ENCODE assay signal across 28 mouse cellular contexts in genomic region chrX:162606113-162606512, GRCm38 (mm10). TPM values are rescaled to one million over a fixed set of nuclear protein-coding genes. Genes with fewer than 3 reads are reported as not detected.
DNase-seq lines count a peak whose midpoint lies in the region; ATAC-seq and TF ChIP-seq lines count a peak whose summit lies in the region.
"Had no signal": no experiment of that assay in that cellular context is flagged by ENCODE, and none has a peak within 500 bp of the region (broad histone marks: within the 10 kb centered on the region; RNA-seq: fewer than 3 reads in every experiment).

No protein-coding gene starts in this region.

- no peaks in the 10 kb centered on the region for H3K36me3 ChIP-seq in liver, embryonic 14.5 days (replicated peaks; ENCODE audit: control insufficient read depth, insufficient read depth, low read depth)
- H3K36me3 ChIP-seq in forebrain, embryonic 10.5 days (replicated peaks): no peaks in the 10 kb centered on the region
- H3K36me3 ChIP-seq: embryonic facial prominence, embryonic 10.5 days; embryonic facial prominence, embryonic 13.5 days; heart, embryonic 15.5 days; hindbrain, embryonic 10.5 days; hindbrain, embryonic 13.5 days had no signal

- H3K9me3 ChIP-seq in liver, embryonic 14.5 days (ENCODE audit: control insufficient read depth, low read length): no peaks in the 10 kb centered on the region
- no peaks in the 10 kb centered on the region for H3K9me3 ChIP-seq in forebrain, embryonic 10.5 days
- H3K9me3 ChIP-seq: embryonic facial prominence, embryonic 10.5 days; embryonic facial prominence, embryonic 13.5 days; heart, embryonic 15.5 days; hindbrain, embryonic 10.5 days; hindbrain, embryonic 13.5 days had no signal

- H3K27me3 ChIP-seq in liver, embryonic 14.5 days (ENCODE audit: control insufficient read depth, insufficient read depth, low read length): no peaks in the 10 kb centered on the region
- H3K27me3 ChIP-seq in forebrain, embryonic 10.5 days (ENCODE audit: poor library complexity, severe bottlenecking): peaks cover 67% of the 10 kb centered on the region
- H3K27me3 ChIP-seq: heart, embryonic 15.5 days had no signal

- H3K4me1 ChIP-seq in liver, embryonic 14.5 days (replicated peaks; ENCODE audit: control insufficient read depth in 2 of 2, insufficient read depth in 2 of 2, low read length in 1 of 2): peaks cover 0 to 3% of the 10 kb centered on the region in 2 experiments; a peak in 2 of 4 replicates
- no peaks in the 10 kb centered on the region for H3K4me1 ChIP-seq in forebrain, embryonic 10.5 days
- H3K4me1 ChIP-seq: embryonic facial prominence, embryonic 10.5 days; embryonic facial prominence, embryonic 13.5 days; heart, embryonic 15.5 days; hindbrain, embryonic 10.5 days; hindbrain, embryonic 13.5 days had no signal

- 49% methylated on average over 2 of the region's 2 CpGs for WGBS in liver, embryonic 14.5 days (ENCODE audit: insufficient replicate concordance)
- 87% methylated on average over 2 of the region's 2 CpGs for WGBS in forebrain, embryonic 10.5 days

- no peak for TF ChIP-seq EP300 in liver, embryonic 14.5 days (IDR thresholded peaks at IDR 0.05; ENCODE audit: low read depth)

- no peak overlapping the region for H3K27ac ChIP-seq in liver, embryonic 14.5 days
- H3K27ac ChIP-seq in forebrain, embryonic 10.5 days: no peak overlapping the region
- H3K27ac ChIP-seq: embryonic facial prominence, embryonic 10.5 days; embryonic facial prominence, embryonic 13.5 days; gastrocnemius, adult 2 months; heart, embryonic 15.5 days; hindbrain, embryonic 10.5 days; hindbrain, embryonic 13.5 days had no signal

- no peak overlapping the region for H3K4me3 ChIP-seq in liver, embryonic 14.5 days (ENCODE audit: insufficient read depth in 1 of 2, low read depth in 2 of 2, low read length in 2 of 2)
- no peak overlapping the region for H3K4me3 ChIP-seq in forebrain, embryonic 10.5 days
- H3K4me3 ChIP-seq: embryonic facial prominence, embryonic 10.5 days; embryonic facial prominence, embryonic 13.5 days; erythroblast, embryonic 14.5 days; gastrocnemius, adult 2 months; heart, embryonic 15.5 days; hindbrain, embryonic 10.5 days; hindbrain, embryonic 13.5 days had no signal

- no peak for TF ChIP-seq CTCF in liver, embryonic 14.5 days (IDR thresholded peaks at IDR 0.05; ENCODE audit: low read depth)

- no peak for DNase-seq in liver, embryonic 14.5 days (ENCODE audit: low read depth in 3 of 3, low spot score in 3 of 3)
- DNase-seq in liver: no peak
- DNase-seq in forebrain, embryonic 10.5 days (ENCODE audit: extremely low spot score, low spot score): no peak
- no peak for DNase-seq in yolk sac, embryonic 10.5 days (ENCODE audit: low spot score)
- DNase-seq: adrenal gland, adult 8-10 months; adrenal gland, postnatal 25 days; cerebellum, adult 18-20 months; cerebellum, adult 9-10 months; cerebellum, postnatal 25 days; forebrain, postnatal 0 days; gastrocnemius, adult 2 months; gastrocnemius, postnatal 14 days; heart, adult 11 months; heart, postnatal 10 days; heart, postnatal 36 days had no signal

- no peak overlapping the region for H3K9ac ChIP-seq in liver, embryonic 14.5 days (replicated peaks)
- H3K9ac ChIP-seq: embryonic facial prominence, embryonic 13.5 days; forebrain, postnatal 0 days; heart, embryonic 15.5 days; hindbrain, embryonic 13.5 days had no signal

- no peak overlapping the region for H3K4me2 ChIP-seq in liver, embryonic 14.5 days (ENCODE audit: low read depth)
- H3K4me2 ChIP-seq: embryonic facial prominence, embryonic 13.5 days; heart, embryonic 11.5 days; heart, embryonic 15.5 days; hindbrain, embryonic 13.5 days had no signal

- ATAC-seq in liver, embryonic 14.5 days (ENCODE audit: insufficient read depth): peak; percentile 62
- ATAC-seq in erythroid progenitor cell, adult 5-6 weeks (replicated peaks; ENCODE audit: low FRiP score, poor library complexity, severe bottlenecking): peak; percentile 63; the same call in 1 of the 2 replicates
- ATAC-seq in megakaryocyte progenitor cell, adult 5-6 weeks (replicated peaks; ENCODE audit: poor library complexity): peak; percentile 29; the same call in 1 of the 2 replicates
- ATAC-seq: activated CD4-positive, CD25-positive, alpha-beta regulatory T cell, adult 4 months; CD4-positive, CD25-positive, alpha-beta regulatory T cell, adult 4 months; forebrain, embryonic 14.5 days; forebrain, postnatal 0 days; hindbrain, embryonic 16.5 days had no signal

RNA-seq across cellular contexts. Expression of gene Reps2, which starts 37.3 kb away (rescaled TPM):
- polyA plus RNA-seq in liver, embryonic 14.5 days (2012; rRNA removed): 0.51 and 0.63 TPM in 2 replicates
- 0.52 and 0.95 TPM in 2 replicates for polyA plus RNA-seq in liver, embryonic 14.5 days (2014; fragmentation: Nextera tagmentation; extraction: Ambion mirVana)
- total RNA-seq in erythroid progenitor cell, adult 5-6 weeks (2015; ENCODE audit: low replicate concordance): 9.2 and 12.6 TPM in 2 replicates
- 0.45 and 2.1 TPM in 2 replicates for total RNA-seq in erythroid progenitor cell, adult 5-6 weeks (2017; ENCODE audit: low replicate concordance)
- total RNA-seq in megakaryocyte progenitor cell, adult 5-6 weeks (2015): 2.0 and 2.5 TPM in 2 replicates
- total RNA-seq in megakaryocyte progenitor cell, adult 5-6 weeks (2017): 0.71 and 1.3 TPM in 2 replicates
- 0.09 and 0.15 TPM in 2 replicates for polyA plus RNA-seq in forebrain, embryonic 10.5 days (2016; fragmentation: Nextera tagmentation; extraction: Ambion mirVana)
- polyA plus RNA-seq: activated CD4-positive, CD25-positive, alpha-beta regulatory T cell, adult 4 months; CD4-positive, CD25-positive, alpha-beta regulatory T cell, adult 4 months had no signal
